Mouse (Mus musculus): ENCODE data around the gene Tbc1d9b. TPM values are rescaled to one million over a fixed set of nuclear protein-coding genes. Genes with fewer than 3 reads are reported as not detected.

The Tbc1d9b gene
- polyA plus RNA-seq, 1 experiment from 2014 or later = 30.1 TPM

GRCm38 (mm10) chr11:50176351-50176750, 45.2 kb downstream of the Tbc1d9b start:
- Histone ChIP-seq H3K27ac (ENCODE audit: low read depth, low read length) (no peak overlapping the region), H3K4me3 (ENCODE audit: low read depth, low read length) (no peak overlapping the region), H3K9me3 (ENCODE audit: control insufficient read depth, low read length) (no peaks in the 10 kb centered on the region), H3K4me2 (no peak overlapping the region; the same call in 1 of the 2 replicates), H3K27me3 (replicated peaks; ENCODE audit: control insufficient read depth, insufficient read depth, low read length) (no peaks in the 10 kb centered on the region), H3K9ac (ENCODE audit: low read depth, low read length) (no peak overlapping the region), H3K4me1 (replicated peaks; ENCODE audit: control insufficient read depth, insufficient read depth, low read length) (peaks cover 18% of the 10 kb centered on the region), H3K36me3 (ENCODE audit: control insufficient read depth, insufficient read depth, low read length) (peaks cover 3% of the 10 kb centered on the region; the same call in 1 of the 2 replicates)
- 80% methylated on average over 3 of the region's 3 CpGs for WGBS
- ATAC-seq (replicated peaks; ENCODE audit: low FRiP score) (no peak), DNase-seq (ENCODE audit: low spot score) (no peak)

GRCm38 (mm10) chr11:50177111-50177510, 45.9 kb downstream of the Tbc1d9b start:
- peaks cover 18% of the 10 kb centered on the region for H3K4me1 ChIP-seq (replicated peaks; ENCODE audit: control insufficient read depth, insufficient read depth, low read length)
- ATAC-seq (replicated peaks; ENCODE audit: low FRiP score) (no peak), DNase-seq (ENCODE audit: low spot score) (no peak)
- no peaks in the 10 kb centered on the region for H3K9me3 ChIP-seq (ENCODE audit: control insufficient read depth, low read length)
- H3K4me3 ChIP-seq (ENCODE audit: low read depth, low read length) = no peak overlapping the region
- H3K4me2 ChIP-seq = no peak overlapping the region
- WGBS = 82% methylated on average over 6 of the region's 6 CpGs
- H3K9ac ChIP-seq (ENCODE audit: low read depth, low read length) = no peak overlapping the region
- H3K36me3 ChIP-seq (ENCODE audit: control insufficient read depth, insufficient read depth, low read length) = peaks cover 3% of the 10 kb centered on the region; the same call in 1 of the 2 replicates
- no peaks in the 10 kb centered on the region for H3K27me3 ChIP-seq (replicated peaks; ENCODE audit: control insufficient read depth, insufficient read depth, low read length)
- H3K27ac ChIP-seq (ENCODE audit: low read depth, low read length) = no peak overlapping the region

DNA sequence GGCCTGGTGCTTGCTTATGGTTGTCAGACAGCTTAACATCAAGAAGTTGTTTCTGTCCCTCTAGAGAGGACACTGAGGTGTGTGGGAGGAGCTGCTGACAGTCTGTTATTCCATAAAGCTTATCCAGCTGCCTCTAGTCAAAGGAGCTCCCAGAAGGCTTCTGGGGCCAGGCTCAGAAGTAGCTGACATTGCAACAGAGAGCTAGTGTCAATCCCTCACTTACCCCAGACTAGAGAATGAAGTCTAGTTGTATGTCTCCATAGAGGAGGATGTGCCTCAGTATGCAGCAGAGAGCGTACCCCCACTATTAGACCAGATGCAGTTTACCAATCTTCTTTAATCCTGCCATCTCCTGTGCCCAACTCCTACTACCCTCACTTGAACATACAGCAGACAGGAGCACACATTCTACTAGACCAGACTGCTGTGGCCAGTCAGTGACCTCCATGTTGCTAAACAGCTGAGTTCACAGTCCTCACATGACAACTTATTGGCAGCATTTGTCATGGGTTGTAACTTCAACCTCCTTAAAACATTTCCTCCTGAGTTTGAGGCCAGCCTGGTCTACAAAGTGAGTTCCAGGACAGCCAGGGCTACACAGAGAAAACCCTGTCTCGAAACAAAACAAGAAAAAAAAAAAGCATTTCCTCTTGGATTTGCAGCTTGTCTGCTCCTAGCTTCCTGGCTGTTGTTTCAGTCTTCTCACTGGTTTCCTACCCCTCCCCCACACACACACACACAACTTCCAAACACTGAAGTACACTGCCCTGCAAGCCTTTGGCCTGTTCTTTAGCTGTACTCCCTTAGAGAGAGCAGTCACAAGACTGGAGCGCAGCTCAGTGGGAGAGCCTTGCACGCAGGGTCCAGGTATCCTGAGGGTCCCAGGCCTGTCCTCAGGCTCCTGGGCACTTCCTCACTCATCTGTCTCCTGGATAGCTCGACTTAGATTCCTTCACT, 47.6 kb downstream of the Tbc1d9b start:
- H3K4me2 ChIP-seq = no peak overlapping the region
- ATAC-seq (replicated peaks; ENCODE audit: low FRiP score) = no peak

GRCm38 (mm10) chr11:50180478-50181231, 49.5 kb downstream of the Tbc1d9b start:
- no peak overlapping the region for H3K4me2 ChIP-seq
- 76% methylated on average over 6 of the region's 6 CpGs for WGBS

More for the DNA sequence above, 47.6 kb downstream of the Tbc1d9b start:
- H3K27ac ChIP-seq (ENCODE audit: low read depth, low read length) = no peak overlapping the region
- no peak overlapping the region for H3K9ac ChIP-seq (ENCODE audit: low read depth, low read length)
- H3K9me3 ChIP-seq (ENCODE audit: control insufficient read depth, low read length) = no peaks in the 10 kb centered on the region
- WGBS = 72% methylated on average over 5 of the region's 5 CpGs
- H3K27me3 ChIP-seq (replicated peaks; ENCODE audit: control insufficient read depth, insufficient read depth, low read length) = no peaks in the 10 kb centered on the region
- peaks cover 3% of the 10 kb centered on the region; the same call in 1 of the 2 replicates for H3K36me3 ChIP-seq (ENCODE audit: control insufficient read depth, insufficient read depth, low read length)
- peaks cover 25% of the 10 kb centered on the region for H3K4me1 ChIP-seq (replicated peaks; ENCODE audit: control insufficient read depth, insufficient read depth, low read length)
- no peak overlapping the region for H3K4me3 ChIP-seq (ENCODE audit: low read depth, low read length)
- DNase-seq (ENCODE audit: low spot score) = no peak

DNA sequence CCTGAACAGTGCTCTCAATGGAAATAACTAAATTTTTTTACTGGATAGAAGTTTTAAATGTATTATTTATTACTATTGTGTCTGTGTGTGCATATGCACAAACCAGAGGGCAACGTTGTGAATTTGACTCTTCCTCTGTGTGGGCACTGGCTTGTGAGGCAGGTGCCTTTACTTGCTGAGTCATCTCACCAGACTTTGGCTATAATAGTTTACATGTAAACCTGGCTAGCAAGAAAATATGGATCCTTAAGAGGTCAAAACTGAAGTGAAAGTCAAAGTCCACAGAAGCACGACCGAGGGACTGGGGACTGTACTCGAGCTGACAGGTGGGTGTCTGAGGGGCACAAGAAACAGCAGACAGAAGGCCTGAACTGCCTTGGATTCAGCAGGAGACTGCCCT, 51.5 kb downstream of the Tbc1d9b start:
- Histone ChIP-seq H3K4me1 (replicated peaks; ENCODE audit: control insufficient read depth, insufficient read depth, low read length) (peaks cover 7% of the 10 kb centered on the region), H3K9me3 (ENCODE audit: control insufficient read depth, low read length) (no peaks in the 10 kb centered on the region), H3K36me3 (ENCODE audit: control insufficient read depth, insufficient read depth, low read length) (peaks cover 3% of the 10 kb centered on the region; the same call in 1 of the 2 replicates), H3K4me3 (ENCODE audit: low read depth, low read length) (no peak overlapping the region), H3K27ac (ENCODE audit: low read depth, low read length) (no peak overlapping the region), H3K27me3 (replicated peaks; ENCODE audit: control insufficient read depth, insufficient read depth, low read length) (no peaks in the 10 kb centered on the region), H3K4me2 (no peak overlapping the region), H3K9ac (ENCODE audit: low read depth, low read length) (0 out of 2 replicates have a peak overlapping the region, but pooled peaks have one; percentile 16)
- ATAC-seq (replicated peaks; ENCODE audit: low FRiP score) (no peak), DNase-seq (ENCODE audit: low spot score) (no peak)
- WGBS = 73% methylated on average over 4 of the region's 4 CpGs

More at GRCm38 (mm10) chr11:50180478-50181231, 49.5 kb downstream of the Tbc1d9b start:
- Histone ChIP-seq H3K36me3 (ENCODE audit: control insufficient read depth, insufficient read depth, low read length) (peaks cover 3% of the 10 kb centered on the region; the same call in 1 of the 2 replicates), H3K9ac (ENCODE audit: low read depth, low read length) (no peak overlapping the region), H3K27me3 (replicated peaks; ENCODE audit: control insufficient read depth, insufficient read depth, low read length) (no peaks in the 10 kb centered on the region), H3K27ac (ENCODE audit: low read depth, low read length) (no peak overlapping the region), H3K4me1 (replicated peaks; ENCODE audit: control insufficient read depth, insufficient read depth, low read length) (peaks cover 18% of the 10 kb centered on the region), H3K4me3 (ENCODE audit: low read depth, low read length) (no peak overlapping the region), H3K9me3 (ENCODE audit: control insufficient read depth, low read length) (no peaks in the 10 kb centered on the region)
- ATAC-seq (replicated peaks; ENCODE audit: low FRiP score) (no peak), DNase-seq (ENCODE audit: low spot score) (no peak)

DNA sequence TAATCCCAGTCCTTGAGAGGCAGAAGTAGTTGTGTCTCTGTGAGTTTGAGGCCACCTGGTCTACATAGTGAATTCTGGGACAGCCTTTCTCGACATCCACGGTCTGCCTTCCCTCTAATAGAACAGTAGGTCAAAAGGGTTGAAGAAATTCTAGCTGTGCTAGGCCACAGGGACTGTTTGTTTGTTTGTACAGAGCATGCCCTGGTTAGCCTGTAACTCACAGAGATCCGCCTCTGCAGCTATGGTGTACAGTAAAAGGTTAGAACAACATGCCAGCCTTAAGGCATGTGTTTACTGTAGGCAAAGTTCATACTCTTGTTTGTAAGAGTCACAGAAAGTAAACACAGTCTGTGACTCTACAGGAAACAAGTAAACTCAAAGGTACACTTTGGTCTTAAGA, 53.6 kb downstream of the Tbc1d9b start:
- WGBS = 78% methylated on average over 3 of the region's 3 CpGs
- no peak overlapping the region; the same call in 1 of the 2 replicates for H3K27ac ChIP-seq (ENCODE audit: low read depth, low read length)
- ATAC-seq (replicated peaks; ENCODE audit: low FRiP score) = no peak; the same call in 1 of the 2 replicates

GRCm38 (mm10) chr11:50188682-50189081, 57.5 kb downstream of the Tbc1d9b start:
- ATAC-seq (replicated peaks; ENCODE audit: low FRiP score) (no peak), DNase-seq (ENCODE audit: low spot score) (no peak)
- WGBS = 76% methylated on average over 7 of the region's 7 CpGs
- Histone ChIP-seq H3K4me3 (ENCODE audit: low read depth, low read length) (no peak overlapping the region), H3K4me1 (replicated peaks; ENCODE audit: control insufficient read depth, insufficient read depth, low read length) (peaks cover 4% of the 10 kb centered on the region), H3K4me2 (no peak overlapping the region), H3K9ac (ENCODE audit: low read depth, low read length) (no peak overlapping the region), H3K27me3 (replicated peaks; ENCODE audit: control insufficient read depth, insufficient read depth, low read length) (no peaks in the 10 kb centered on the region), H3K9me3 (ENCODE audit: control insufficient read depth, low read length) (no peaks in the 10 kb centered on the region), H3K36me3 (ENCODE audit: control insufficient read depth, insufficient read depth, low read length) (no peaks in the 10 kb centered on the region), H3K27ac (ENCODE audit: low read depth, low read length) (no peak overlapping the region)

More for the DNA sequence above, 53.6 kb downstream of the Tbc1d9b start:
- Histone ChIP-seq H3K4me2 (no peak overlapping the region), H3K27me3 (replicated peaks; ENCODE audit: control insufficient read depth, insufficient read depth, low read length) (no peaks in the 10 kb centered on the region), H3K9me3 (ENCODE audit: control insufficient read depth, low read length) (no peaks in the 10 kb centered on the region), H3K4me1 (replicated peaks; ENCODE audit: control insufficient read depth, insufficient read depth, low read length) (peaks cover 7% of the 10 kb centered on the region), H3K9ac (ENCODE audit: low read depth, low read length) (no peak overlapping the region), H3K4me3 (ENCODE audit: low read depth, low read length) (no peak overlapping the region), H3K36me3 (ENCODE audit: control insufficient read depth, insufficient read depth, low read length) (no peaks in the 10 kb centered on the region; the same call in 1 of the 2 replicates)
- no peak for DNase-seq (ENCODE audit: low spot score)

- WGBS = 77% methylated on average over 4 of the region's 4 CpGs
- ATAC-seq (replicated peaks; ENCODE audit: low FRiP score) = no peak
- H3K9ac ChIP-seq (ENCODE audit: low read depth, low read length) = no peak overlapping the region
Observed at GRCm38 (mm10) chr11:50190362-50190761, 59.2 kb downstream of the Tbc1d9b start.

More at GRCm38 (mm10) chr11:50190362-50190761, 59.2 kb downstream of the Tbc1d9b start:
- no peak for DNase-seq (ENCODE audit: low spot score)
- Histone ChIP-seq H3K27ac (ENCODE audit: low read depth, low read length) (no peak overlapping the region), H3K4me2 (no peak overlapping the region), H3K36me3 (ENCODE audit: control insufficient read depth, insufficient read depth, low read length) (no peaks in the 10 kb centered on the region), H3K4me3 (ENCODE audit: low read depth, low read length) (no peak overlapping the region), H3K4me1 (replicated peaks; ENCODE audit: control insufficient read depth, insufficient read depth, low read length) (peaks cover 7% of the 10 kb centered on the region; the same call in 1 of the 2 replicates), H3K27me3 (replicated peaks; ENCODE audit: control insufficient read depth, insufficient read depth, low read length) (no peaks in the 10 kb centered on the region), H3K9me3 (ENCODE audit: control insufficient read depth, low read length) (no peaks in the 10 kb centered on the region)

Measured in liver, embryonic 11.5 days (tissue).